Mouse (Mus musculus): Measurements from ENCODE around the gene Tmco2.
A peak's percentile ranks its signal among the peaks of the same experiment; 100 is the strongest.
"Not testable (repeated sequence)": the region's sequence is repeated elsewhere in the genome, so short reads cannot be mapped to it uniquely, and the experiment has no call there.

Gene Tmco2

GRCm38 (mm10) chr4:121109126-121109525, at the start of gene Tmco2:
Tmco2 (minus strand) TSS chr4:121109226.
- no peak for DNase-seq

GRCm38 (mm10) chr4:121103304-121103703, 5.7 kb downstream of the Tmco2 start:
- DNase-seq, result no peak

GRCm38 (mm10) chr4:121097650-121098378, 11.2 kb downstream of the Tmco2 start, which contains the start of gene Zmpste24:
Zmpste24 (minus strand) TSS chr4:121098241.
- peak; percentile 89 to 92 for DNase-seq

- no peak for DNase-seq
Measured at GRCm38 (mm10) chr4:121090211-121090610, 18.8 kb downstream of the Tmco2 start.

GRCm38 (mm10) chr4:121088696-121089095, 20.3 kb downstream of the Tmco2 start:
- DNase-seq, result no peak

GRCm38 (mm10) chr4:121084506-121084905, 24.5 kb downstream of the Tmco2 start:
- DNase-seq, result no peak

GRCm38 (mm10) chr4:121080395-121080794, 28.6 kb downstream of the Tmco2 start:
- no peak for DNase-seq

GRCm38 (mm10) chr4:121077915-121078646, 30.9 kb downstream of the Tmco2 start:
- DNase-seq, result peak in 1 of 2 experiments; percentile 10

GRCm38 (mm10) chr4:121074250-121074649, 34.8 kb downstream of the Tmco2 start:
- DNase-seq, result no peak

- DNase-seq, result no peak
Measured at GRCm38 (mm10) chr4:121065336-121065735, 43.7 kb downstream of the Tmco2 start.

- not testable (repeated sequence) for DNase-seq
Measured at GRCm38 (mm10) chr4:121059218-121059617, 49.8 kb downstream of the Tmco2 start.

GRCm38 (mm10) chr4:121057032-121057431, 52.0 kb downstream of the Tmco2 start:
- DNase-seq, result no peak

- peak; percentile 23 to 30 for DNase-seq
Measured at GRCm38 (mm10) chr4:121056342-121056741, 52.7 kb downstream of the Tmco2 start.
